Mouse (Mus musculus) layer of hippocampus, adult 9-11 months (tissue): ENCODE results near the gene Ggt7.
"Not testable (repeated sequence)": the region's sequence is repeated elsewhere in the genome, so short reads cannot be mapped to it uniquely, and the experiment has no call there.

Experiments
- DNase-seq: peaks from one replicate; pipeline ENCODE4 v3.0.0; 2022

The Ggt7 gene

GRCm38 (mm10) chr2:155507721-155508470, 10.1 kb downstream of the Ggt7 start:
- peak; percentile 67 for DNase-seq

GRCm38 (mm10) chr2:155505811-155506210, 12.2 kb downstream of the Ggt7 start:
- no peak for DNase-seq

GRCm38 (mm10) chr2:155504440-155505355, 13.3 kb downstream of the Ggt7 start:
- no peak for DNase-seq

- DNase-seq, result no peak
Observed at GRCm38 (mm10) chr2:155502596-155502995, 15.4 kb downstream of the Ggt7 start.

- no peak for DNase-seq
Observed at GRCm38 (mm10) chr2:155490998-155491397, 27.0 kb downstream of the Ggt7 start.

GRCm38 (mm10) chr2:155482021-155482420, 36.0 kb downstream of the Ggt7 start:
- DNase-seq, result no peak

- peak; percentile 63 for DNase-seq
Observed at GRCm38 (mm10) chr2:155473570-155474088, 44.4 kb downstream of the Ggt7 start, which contains the start of gene Ncoa6. TSS of gene Ncoa6 (minus strand) at chr2:155473894.

- peak; percentile 19 for DNase-seq
Observed at GRCm38 (mm10) chr2:155472671-155473569, 45.1 kb downstream of the Ggt7 start.

GRCm38 (mm10) chr2:155466861-155467260, 51.2 kb downstream of the Ggt7 start:
- DNase-seq, result no peak

- DNase-seq, result no peak
Observed at GRCm38 (mm10) chr2:155453591-155453990, 64.4 kb downstream of the Ggt7 start.

- no peak for DNase-seq
Observed at GRCm38 (mm10) chr2:155451256-155451655, 66.8 kb downstream of the Ggt7 start.

GRCm38 (mm10) chr2:155447906-155448305, 70.1 kb downstream of the Ggt7 start:
- not testable (repeated sequence) for DNase-seq

GRCm38 (mm10) chr2:155443446-155443845, 74.6 kb downstream of the Ggt7 start:
- DNase-seq, result no peak

- DNase-seq, result no peak
Observed at GRCm38 (mm10) chr2:155442916-155443315, 75.1 kb downstream of the Ggt7 start.
